8 mouse cellular contexts compared by ENCODE assay signal in genomic region chr11:90038022-90038421, GRCm38 (mm10). TPM values are rescaled to one million over a fixed set of nuclear protein-coding genes. Genes with fewer than 3 reads are reported as not detected.
DNase-seq lines count a peak whose midpoint lies in the region; ATAC-seq and TF ChIP-seq lines count a peak whose summit lies in the region.

No protein-coding gene starts in this region.

- no peaks in the 10 kb centered on the region; the same call in 1 of the 2 replicates for H3K9me3 ChIP-seq in embryonic facial prominence, embryonic 11.5 days (replicated peaks; ENCODE audit: control insufficient read depth, low read length)
- H3K9me3 ChIP-seq in limb, embryonic 11.5 days (ENCODE audit: control insufficient read depth, low read length) = no peaks in the 10 kb centered on the region

- peak; percentile 26 for DNase-seq in gastrocnemius, postnatal 14 days
- no peak for DNase-seq in gastrocnemius, adult 18-20 months (ENCODE audit: low spot score)
- DNase-seq in testis, postnatal 14 days (ENCODE audit: low spot score) = no peak
- peak; percentile 76 for DNase-seq in embryonic facial prominence, embryonic 11.5 days (ENCODE audit: low spot score)
- peak; percentile 66 for DNase-seq in limb, embryonic 11.5 days (ENCODE audit: low spot score)
- DNase-seq in telencephalon, adult 2 months (ENCODE audit: low read depth, low spot score) = peak; percentile 16
- DNase-seq in ovary, postnatal 14 days (ENCODE audit: low spot score) = no peak

- no peak for TF ChIP-seq POLR2A in testis, adult 2 months (IDR thresholded peaks at IDR 0.05; ENCODE audit: control insufficient read depth, low read depth, low read length)

- 22% methylated on average over 5 of the region's 5 CpGs for WGBS in embryonic facial prominence, embryonic 11.5 days
- WGBS in limb, embryonic 11.5 days = 28% methylated on average over 5 of the region's 5 CpGs

- H3K4me2 ChIP-seq in embryonic facial prominence, embryonic 11.5 days (ENCODE audit: low read depth, low read length) = no peak overlapping the region
- H3K4me2 ChIP-seq in limb, embryonic 11.5 days (ENCODE audit: low read depth, severe bottlenecking) = no peak overlapping the region

- no peak for ATAC-seq in embryonic facial prominence, embryonic 11.5 days (replicated peaks; ENCODE audit: insufficient number of reproducible peaks, low FRiP score, low TSS enrichment, low read depth)
- ATAC-seq in limb, embryonic 11.5 days (ENCODE audit: insufficient number of reproducible peaks, low FRiP score, low TSS enrichment, low read depth) = no peak

- H3K4me1 ChIP-seq in testis, adult 2 months (ENCODE audit: control insufficient read depth, insufficient read depth, low read length) = peaks cover 2% of the 10 kb centered on the region; the same call in 1 of the 2 replicates
- H3K4me1 ChIP-seq in embryonic facial prominence, embryonic 11.5 days (ENCODE audit: control insufficient read depth, insufficient read depth, low read length) = no peaks in the 10 kb centered on the region
- H3K4me1 ChIP-seq in limb, embryonic 11.5 days (ENCODE audit: control insufficient read depth, insufficient read depth, low read length) = no peaks in the 10 kb centered on the region

- H3K4me3 ChIP-seq in testis, adult 2 months (ENCODE audit: control insufficient read depth, low read depth, low read length) = no peak overlapping the region
- H3K4me3 ChIP-seq in embryonic facial prominence, embryonic 11.5 days (ENCODE audit: low read depth, low read length) = no peak overlapping the region
- no peak overlapping the region for H3K4me3 ChIP-seq in limb, embryonic 11.5 days (ENCODE audit: low read depth, low read length)

- H3K27me3 ChIP-seq in testis, adult 2 months (ENCODE audit: control insufficient read depth, insufficient read depth, low read length) = no peaks in the 10 kb centered on the region
- no peaks in the 10 kb centered on the region for H3K27me3 ChIP-seq in embryonic facial prominence, embryonic 11.5 days (ENCODE audit: control insufficient read depth, insufficient read depth, low read length)
- no peaks in the 10 kb centered on the region for H3K27me3 ChIP-seq in limb, embryonic 11.5 days (ENCODE audit: control insufficient read depth, insufficient read depth, low read length)

- H3K36me3 ChIP-seq in testis, adult 2 months (ENCODE audit: control insufficient read depth, insufficient read depth, low read length) = no peaks in the 10 kb centered on the region
- H3K36me3 ChIP-seq in embryonic facial prominence, embryonic 11.5 days (replicated peaks; ENCODE audit: control insufficient read depth, insufficient read depth, low read depth, low read length) = no peaks in the 10 kb centered on the region
- no peaks in the 10 kb centered on the region for H3K36me3 ChIP-seq in limb, embryonic 11.5 days (ENCODE audit: control insufficient read depth, insufficient read depth, low read length)

- peak; percentile 26; the same call in 1 of the 2 replicates for TF ChIP-seq CTCF in testis, adult 2 months (IDR thresholded peaks at IDR 0.05; ENCODE audit: control insufficient read depth, insufficient read depth, insufficient replicate concordance, low read depth, low read length)

- H3K27ac ChIP-seq in testis, adult 2 months (ENCODE audit: control insufficient read depth, insufficient read depth, low read depth, low read length) = no peak overlapping the region
- no peak overlapping the region for H3K27ac ChIP-seq in embryonic facial prominence, embryonic 11.5 days (replicated peaks; ENCODE audit: low read depth, low read length)
- no peak overlapping the region for H3K27ac ChIP-seq in limb, embryonic 11.5 days (replicated peaks; ENCODE audit: low read depth, low read length)

- intact Hi-C loops in gastrocnemius, postnatal 14 days (cut with DNase I; ENCODE audit: low total_unique reads) = loop anchor here (5.0 kb wide), 1 partner anchor 129 kb away; no protein-coding TSS in a partner anchor

- no peak overlapping the region for H3K9ac ChIP-seq in embryonic facial prominence, embryonic 11.5 days (replicated peaks; ENCODE audit: low read length)
- no peak overlapping the region for H3K9ac ChIP-seq in limb, embryonic 11.5 days (ENCODE audit: low read length)

RNA-seq across cellular contexts. Expression of gene Tmem100, which starts 7.9 kb away (rescaled TPM):
- 10 to 100 TPM; 12.8 to 16.8 TPM for total RNA-seq in gastrocnemius, postnatal 14 days (2021)
- total RNA-seq in gastrocnemius, adult 18-20 months (2021) = 10 to 100 TPM; 11.9 to 18.9 TPM
- 0.57 and 0.69 TPM in 2 replicates for polyA plus RNA-seq in testis, adult 2 months (2012; rRNA removed)
- polyA plus RNA-seq in embryonic facial prominence, embryonic 11.5 days (2014; fragmentation: Nextera tagmentation; extraction: Ambion mirVana) = 16.7 and 17.7 TPM in 2 replicates
- polyA plus RNA-seq in limb, embryonic 11.5 days (2014; fragmentation: Nextera tagmentation; extraction: Ambion mirVana) = 8.2 and 8.6 TPM in 2 replicates

RNA-seq across cellular contexts. Expression of gene Pctp, which starts 35.3 kb away (rescaled TPM):
- total RNA-seq in gastrocnemius, postnatal 14 days (2021) = 1 to 10 TPM; 2.6 to 3.0 TPM
- 1 to 10 TPM; 3.4 to 3.8 TPM for total RNA-seq in gastrocnemius, adult 18-20 months (2021)
- 5.6 and 5.7 TPM in 2 replicates for polyA plus RNA-seq in testis, adult 2 months (2012; rRNA removed)
- 6.2 and 7.7 TPM in 2 replicates for polyA plus RNA-seq in embryonic facial prominence, embryonic 11.5 days (2014; fragmentation: Nextera tagmentation; extraction: Ambion mirVana)
- polyA plus RNA-seq in limb, embryonic 11.5 days (2014; fragmentation: Nextera tagmentation; extraction: Ambion mirVana) = 11.1 and 14.8 TPM in 2 replicates

Comparison
In these comparisons a context has a peak if more than half of its experiments do, and no peak if none do; other contexts are left out.
1. DNase-seq: peak in gastrocnemius, postnatal 14 days (single experiment), embryonic facial prominence, embryonic 11.5 days (single experiment), limb, embryonic 11.5 days (single experiment) and telencephalon, adult 2 months (single experiment); none in gastrocnemius, adult 18-20 months (single experiment), testis, postnatal 14 days (single experiment) and ovary, postnatal 14 days (single experiment).